Mouse (Mus musculus) MEL-GATA-1-ER (cell line): ENCODE results near the gene Gm21822.
"Not testable (repeated sequence)": the region's sequence is repeated elsewhere in the genome, so short reads cannot be mapped to it uniquely, and the experiment has no call there.

Experiments
- DNase-seq: peaks from one replicate; pipeline ENCODE4 v3.0.0-alpha.2; 2012; ENCODE audit warnings: low read depth; ENCODE audit errors: extremely low read depth

The Gm21822 gene

GRCm38 (mm10) chrY:18654182-18654581, at the start of gene Gm21822:
Gm21822 (plus strand) TSS chrY:18654482.
- not testable (repeated sequence) for DNase-seq
